27 mouse cellular contexts compared by ENCODE assay signal in genomic region chr17:81606084-81606483, GRCm38 (mm10).
DNase-seq lines count a peak whose midpoint lies in the region; ATAC-seq lines count a peak whose summit lies in the region.
"Had no signal": no experiment of that assay in that cellular context is flagged by ENCODE, and none has a peak within 500 bp of the region (broad histone marks: within the 10 kb centered on the region; RNA-seq: fewer than 3 reads in every experiment).

No protein-coding gene starts in this region.

- no peaks in the 10 kb centered on the region for H3K36me3 ChIP-seq in kidney, embryonic 15.5 days
- H3K36me3 ChIP-seq in lung, embryonic 15.5 days = no peaks in the 10 kb centered on the region
- H3K36me3 ChIP-seq in stomach, embryonic 14.5 days (ENCODE audit: control insufficient read depth, insufficient read depth, low read length) = no peaks in the 10 kb centered on the region
- H3K36me3 ChIP-seq: embryonic facial prominence, embryonic 10.5 days; embryonic facial prominence, embryonic 13.5 days; forebrain, embryonic 12.5 days; forebrain, embryonic 15.5 days; heart, embryonic 10.5 days; heart, embryonic 13.5 days had no signal

- no peak overlapping the region for H3K4me2 ChIP-seq in kidney, embryonic 15.5 days
- H3K4me2 ChIP-seq in lung, embryonic 15.5 days = no peak overlapping the region
- H3K4me2 ChIP-seq in stomach, embryonic 14.5 days (replicated peaks; ENCODE audit: low read depth, low read length) = no peak overlapping the region
- H3K4me2 ChIP-seq: embryonic facial prominence, embryonic 13.5 days; forebrain, embryonic 12.5 days; forebrain, embryonic 15.5 days; heart, embryonic 13.5 days; hindbrain, embryonic 14.5 days had no signal

- H3K27ac ChIP-seq in kidney, embryonic 15.5 days = peak overlapping the region; percentile 80; the same call in 1 of the 2 replicates
- peak overlapping the region; percentile 35 for H3K27ac ChIP-seq in lung, embryonic 15.5 days
- peak overlapping the region; percentile 80; the same call in 1 of the 2 replicates for H3K27ac ChIP-seq in stomach, embryonic 14.5 days (ENCODE audit: low read length)
- H3K27ac ChIP-seq: embryonic facial prominence, embryonic 10.5 days; forebrain, embryonic 12.5 days; forebrain, embryonic 15.5 days; heart, adult 2 months; heart, embryonic 10.5 days had no signal

- WGBS in kidney, embryonic 15.5 days = 38% methylated on average over 2 of the region's 2 CpGs
- WGBS in lung, embryonic 15.5 days = 36% methylated on average over 2 of the region's 2 CpGs
- whole genome bisulfite sequencing in stomach, embryonic 14.5 days = 28% methylated on average over 2 of the region's 2 CpGs

- no peak for DNase-seq in kidney, adult 8-10 months
- no peak for DNase-seq in lung, adult 18-20 months
- no peak for DNase-seq in right cerebral cortex, postnatal 36 days (ENCODE audit: low spot score in 2 of 2)
- DNase-seq: adrenal gland, adult 8-10 months; adrenal gland, postnatal 25 days; cerebellum, adult 11-12 months; cerebellum, adult 8-10 months; cerebellum, postnatal 10 days; cerebellum, postnatal 36 days; embryo, embryonic 11 days; gastrocnemius, postnatal 10 days; gastrocnemius, postnatal 36 days; heart, adult 2 months; heart, postnatal 14 days; heart, postnatal 4 days had no signal

- H3K4me1 ChIP-seq in kidney, embryonic 15.5 days = peaks cover 13% of the 10 kb centered on the region; the same call in 1 of the 2 replicates
- H3K4me1 ChIP-seq in lung, embryonic 15.5 days = peaks cover 19% of the 10 kb centered on the region
- H3K4me1 ChIP-seq in stomach, embryonic 14.5 days (ENCODE audit: control insufficient read depth, insufficient read depth, low read length) = peaks cover 7% of the 10 kb centered on the region; the same call in 1 of the 2 replicates
- H3K4me1 ChIP-seq: forebrain, embryonic 12.5 days had no signal

- no peaks in the 10 kb centered on the region for H3K27me3 ChIP-seq in kidney, embryonic 15.5 days
- no peaks in the 10 kb centered on the region for H3K27me3 ChIP-seq in lung, embryonic 15.5 days
- H3K27me3 ChIP-seq in stomach, embryonic 14.5 days (ENCODE audit: control insufficient read depth, insufficient read depth, low read length) = no peaks in the 10 kb centered on the region
- H3K27me3 ChIP-seq: embryonic facial prominence, embryonic 13.5 days; forebrain, embryonic 12.5 days; forebrain, embryonic 15.5 days; heart, embryonic 13.5 days had no signal

- H3K9ac ChIP-seq in kidney, embryonic 15.5 days = no peak overlapping the region
- no peak overlapping the region for H3K9ac ChIP-seq in lung, embryonic 15.5 days
- H3K9ac ChIP-seq in stomach, embryonic 14.5 days (replicated peaks; ENCODE audit: low read depth, low read length) = no peak overlapping the region
- H3K9ac ChIP-seq: embryonic facial prominence, embryonic 13.5 days; forebrain, embryonic 12.5 days; forebrain, embryonic 15.5 days; heart, embryonic 13.5 days; hindbrain, embryonic 14.5 days had no signal

- H3K9me3 ChIP-seq in kidney, embryonic 15.5 days (replicated peaks) = no peaks in the 10 kb centered on the region
- no peaks in the 10 kb centered on the region for H3K9me3 ChIP-seq in lung, embryonic 15.5 days
- H3K9me3 ChIP-seq in stomach, embryonic 14.5 days (ENCODE audit: control insufficient read depth, low read depth, low read length) = no peaks in the 10 kb centered on the region
- H3K9me3 ChIP-seq: embryonic facial prominence, embryonic 10.5 days; embryonic facial prominence, embryonic 13.5 days; forebrain, embryonic 12.5 days; forebrain, embryonic 15.5 days; heart, embryonic 10.5 days; heart, embryonic 13.5 days had no signal

- H3K4me3 ChIP-seq in kidney, embryonic 15.5 days (replicated peaks) = no peak overlapping the region
- no peak overlapping the region for H3K4me3 ChIP-seq in lung, embryonic 15.5 days
- H3K4me3 ChIP-seq in stomach, embryonic 14.5 days (ENCODE audit: low read depth, low read length) = no peak overlapping the region
- H3K4me3 ChIP-seq: embryonic facial prominence, embryonic 10.5 days; embryonic facial prominence, embryonic 13.5 days; erythroblast, embryonic 14.5 days; forebrain, embryonic 12.5 days; forebrain, embryonic 15.5 days; heart, adult 2 months; heart, embryonic 10.5 days; heart, embryonic 13.5 days had no signal

- no peak for ATAC-seq in kidney, embryonic 15.5 days (replicated peaks; ENCODE audit: low FRiP score)
- ATAC-seq in lung, embryonic 15.5 days (ENCODE audit: borderline replicate concordance, extremely low read depth, low FRiP score, low TSS enrichment) = peak; percentile 64; the same call in 1 of the 2 replicates
- ATAC-seq in stomach, embryonic 14.5 days (ENCODE audit: insufficient number of reproducible peaks, insufficient read depth, low FRiP score, low read depth) = no peak
- ATAC-seq: activated CD4-positive, CD25-positive, alpha-beta regulatory T cell, adult 4 months; forebrain, embryonic 15.5 days had no signal
